Mouse (Mus musculus) liver, adult 2 months (tissue): ENCODE data around the gene Myo19.

Source experiments
- CTCF ChIP-seq: fragments of 200-500 bp; IDR thresholded peaks from 2 replicates; pipeline ENCODE4 v1.5.1; 2011; ENCODE audit warnings: low read depth, low read length, control low read depth
- POLR2A ChIP-seq: fragments of 200-500 bp; IDR thresholded peaks from 2 replicates; pipeline ENCODE4 v1.6.1; 2011; ENCODE audit warnings: low read length, control low read depth; ENCODE audit not compliant: insufficient read depth; ENCODE audit errors: extremely low read depth

- TF ChIP-seq CTCF (no peak), POLR2A (no peak)
Measured at GRCm38 (mm10) chr11:84885238-84885637, 5.3 kb downstream of the Myo19 start.
